Mouse (Mus musculus): ENCODE results near the gene Gm9789.

DNA sequence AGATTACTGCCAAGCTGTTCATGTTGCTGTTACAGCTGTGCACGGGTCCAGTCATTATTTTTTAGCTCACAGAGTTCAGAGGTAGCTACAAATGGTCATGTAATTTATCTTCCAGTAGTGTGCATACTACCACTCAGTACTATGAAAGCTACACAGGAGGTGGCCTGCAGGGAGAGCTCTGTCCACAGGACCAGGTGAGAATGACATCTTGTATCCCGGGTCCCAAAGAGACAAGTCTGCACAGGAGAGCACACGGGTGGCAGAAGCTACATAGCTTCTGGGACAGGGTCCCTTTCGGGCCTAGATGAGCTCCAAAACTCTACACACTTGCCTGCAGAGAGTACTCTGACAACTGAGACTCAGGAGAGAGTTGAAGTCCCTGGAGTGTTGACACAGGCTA is 30.9 kb downstream of the Gm9789 start:
- TF ChIP-seq CTCF (IDR thresholded peaks at IDR 0.05; ENCODE audit: low read depth, low read length): no peak
- TF ChIP-seq POLR2A (IDR thresholded peaks at IDR 0.05; ENCODE audit: insufficient read depth, low read length): no peak

Data from ES-Bruce4 (cell line).